ENCODE assay signal across 11 mouse cellular contexts in the genomic region with DNA sequence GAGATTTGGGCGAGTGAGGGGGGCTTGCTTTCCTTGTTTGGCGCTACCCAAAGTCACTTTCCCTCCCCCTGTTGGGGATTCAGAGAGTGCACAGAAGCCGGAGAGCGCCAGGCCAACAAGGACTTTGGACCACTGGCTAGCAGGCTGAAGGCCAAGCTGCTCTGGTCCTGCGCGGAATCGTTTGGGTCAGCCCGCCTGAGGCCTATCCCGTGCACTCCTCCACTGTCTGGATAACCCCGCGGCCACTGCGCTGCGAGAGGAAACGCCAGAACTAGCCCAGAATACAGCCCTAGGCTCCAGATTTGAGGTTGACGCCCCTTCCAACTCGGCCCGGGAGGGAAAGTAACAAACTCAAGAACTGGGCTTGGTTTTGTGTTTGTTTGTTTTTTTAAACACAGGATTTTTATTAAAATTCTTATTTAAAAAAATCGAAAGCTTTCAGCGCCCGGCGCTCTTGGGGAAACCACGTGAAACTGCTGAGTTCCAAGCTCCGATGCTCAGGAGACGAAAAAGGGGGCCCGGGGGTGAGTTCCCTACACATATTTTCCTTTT. TPM values are rescaled to one million over a fixed set of nuclear protein-coding genes. Genes with fewer than 3 reads are reported as not detected.
A peak's percentile ranks its signal among the peaks of the same experiment; 100 is the strongest.
DNase-seq lines count a peak whose midpoint lies in the region; ATAC-seq and TF ChIP-seq lines count a peak whose summit lies in the region.
"Had no signal": no experiment of that assay in that cellular context is flagged by ENCODE, and none has a peak within 500 bp of the region (broad histone marks: within the 10 kb centered on the region; RNA-seq: fewer than 3 reads in every experiment).

No protein-coding gene starts in this region.

- no peak overlapping the region for H3K27ac ChIP-seq in heart, postnatal 0 days (ENCODE audit: low read depth)
- no peak overlapping the region for H3K27ac ChIP-seq in hindbrain, embryonic 16.5 days (ENCODE audit: low read depth, low read length)
- H3K27ac ChIP-seq in midbrain, embryonic 13.5 days, result peak overlapping the region; percentile 51; the same call in 1 of the 2 replicates
- H3K27ac ChIP-seq: liver, embryonic 14.5 days had no signal

- peaks cover 92% of the 10 kb centered on the region for H3K27me3 ChIP-seq in heart, postnatal 0 days (ENCODE audit: control insufficient read depth, insufficient read depth, low read length)
- peaks cover 58% of the 10 kb centered on the region for H3K27me3 ChIP-seq in hindbrain, embryonic 16.5 days (replicated peaks; ENCODE audit: control insufficient read depth, insufficient read depth, low read length)
- H3K27me3 ChIP-seq in midbrain, embryonic 13.5 days, result peaks cover 96% of the 10 kb centered on the region

- H3K36me3 ChIP-seq in heart, postnatal 0 days (replicated peaks; ENCODE audit: control insufficient read depth, insufficient read depth, low read length), result no peaks in the 10 kb centered on the region
- H3K36me3 ChIP-seq in hindbrain, embryonic 16.5 days (ENCODE audit: control insufficient read depth, insufficient read depth, low read length), result no peaks in the 10 kb centered on the region
- H3K36me3 ChIP-seq in midbrain, embryonic 13.5 days, result no peaks in the 10 kb centered on the region

- 0 out of 2 replicates have a peak, but pooled peaks cover 6% of the 10 kb centered on the region for H3K4me1 ChIP-seq in heart, postnatal 0 days (ENCODE audit: control insufficient read depth, insufficient read depth)
- peaks cover 12% of the 10 kb centered on the region for H3K4me1 ChIP-seq in hindbrain, embryonic 16.5 days (ENCODE audit: control insufficient read depth, insufficient read depth, low read depth, low read length)
- H3K4me1 ChIP-seq in midbrain, embryonic 13.5 days (replicated peaks), result peaks cover 36% of the 10 kb centered on the region

- no peaks in the 10 kb centered on the region for H3K9me3 ChIP-seq in heart, postnatal 0 days (replicated peaks; ENCODE audit: control insufficient read depth, low read length)
- H3K9me3 ChIP-seq in hindbrain, embryonic 16.5 days (ENCODE audit: control insufficient read depth, low read length), result no peaks in the 10 kb centered on the region
- no peaks in the 10 kb centered on the region for H3K9me3 ChIP-seq in midbrain, embryonic 13.5 days

- TF ChIP-seq POLR2A in brain, embryonic 14.5 days (IDR thresholded peaks at IDR 0.05; ENCODE audit: borderline replicate concordance, extremely low read depth, insufficient read depth, insufficient read length, poor library complexity, severe bottlenecking), result no peak

- no peak for ATAC-seq in heart, postnatal 0 days (ENCODE audit: insufficient read depth, low read depth)
- no peak for ATAC-seq in hindbrain, embryonic 16.5 days
- no peak for ATAC-seq in midbrain, embryonic 13.5 days

- H3K4me3 ChIP-seq in heart, postnatal 0 days (ENCODE audit: low read depth, low read length), result 0 out of 2 replicates have a peak overlapping the region, but pooled peaks have one; percentile 14
- H3K4me3 ChIP-seq in hindbrain, embryonic 16.5 days (ENCODE audit: low read length), result no peak overlapping the region
- peak overlapping the region; percentile 38 for H3K4me3 ChIP-seq in midbrain, embryonic 13.5 days (replicated peaks)

- H3K4me2 ChIP-seq in heart, postnatal 0 days (ENCODE audit: low read depth, low read length), result no peak overlapping the region
- H3K4me2 ChIP-seq in hindbrain, embryonic 16.5 days (ENCODE audit: low read length), result peak overlapping the region; percentile 15; the same call in 1 of the 2 replicates
- H3K4me2 ChIP-seq in midbrain, embryonic 13.5 days (replicated peaks), result peak overlapping the region; percentile 48

- H3K9ac ChIP-seq in heart, postnatal 0 days (replicated peaks; ENCODE audit: low read depth, low read length), result no peak overlapping the region
- no peak overlapping the region for H3K9ac ChIP-seq in hindbrain, embryonic 16.5 days (ENCODE audit: low read depth, low read length)
- H3K9ac ChIP-seq in midbrain, embryonic 13.5 days (replicated peaks), result peak overlapping the region; percentile 46; the same call in 1 of the 2 replicates
- H3K9ac ChIP-seq: liver, embryonic 14.5 days had no signal

- no peak for TF ChIP-seq EP300 in heart, postnatal 0 days (IDR thresholded peaks at IDR 0.05; ENCODE audit: low read depth)

- 16% methylated on average over 25 of the region's 25 CpGs for WGBS in heart, postnatal 0 days
- WGBS in hindbrain, embryonic 16.5 days, result 7% methylated on average over 25 of the region's 25 CpGs
- 4% methylated on average over 25 of the region's 25 CpGs for WGBS in midbrain, embryonic 13.5 days

- TF ChIP-seq CTCF in heart, postnatal 0 days (IDR thresholded peaks at IDR 0.05; ENCODE audit: low read depth), result no peak
- TF ChIP-seq CTCF in brain, embryonic 14.5 days (IDR thresholded peaks at IDR 0.05; ENCODE audit: borderline replicate concordance, extremely low read depth, insufficient read depth, insufficient read length), result no peak

- intact Hi-C loops in heart, postnatal 25 days (cut with DNase I), result loop anchor here (10.0 kb wide), 1 partner anchor 348 kb away; no protein-coding TSS in a partner anchor

- DNase-seq in heart, postnatal 0 days (ENCODE audit: low spot score), result no peak
- no peak for DNase-seq in heart, postnatal 25 days (ENCODE audit: low spot score)
- peak; percentile 29 for DNase-seq in brain, embryonic 14.5 days (ENCODE audit: low read depth)
- no peak for DNase-seq in thymus, adult 18-20 months
- no peak for DNase-seq in spleen, postnatal 36 days (ENCODE audit: low spot score in 2 of 2)
- DNase-seq in urinary bladder, adult 18-20 months (ENCODE audit: low spot score in 2 of 2), result no peak

RNA-seq across cellular contexts. Expression of gene Nkx2-2, which starts 11.3 kb away (rescaled TPM):
- total RNA-seq in heart, postnatal 0 days (2014; rRNA removed; ENCODE audit: low replicate concordance), result not detected in 2 replicates
- polyA plus RNA-seq in heart, postnatal 0 days (2015; fragmentation: Nextera tagmentation; extraction: Ambion mirVana), result not detected in 2 replicates
- total RNA-seq in heart, postnatal 25 days (2021), result not detected
- 8.8 and 14.4 TPM in 2 replicates for polyA plus RNA-seq in brain, embryonic 14.5 days (2012; rRNA removed)
- polyA plus RNA-seq in hindbrain, embryonic 16.5 days (2015; fragmentation: Nextera tagmentation; extraction: Ambion mirVana), result 3.3 and 4.2 TPM in 2 replicates
- polyA plus RNA-seq in midbrain, embryonic 13.5 days (2015; fragmentation: Nextera tagmentation; extraction: Ambion mirVana), result 8.7 and 10.5 TPM in 2 replicates
- total RNA-seq: gastrocnemius, adult 18-20 months; neutrophil, adult 5-6 weeks had no signal
